Mouse (Mus musculus): ENCODE data around the gene Hs3st6. TPM values are rescaled to one million over a fixed set of nuclear protein-coding genes. Genes with fewer than 3 reads are reported as not detected.
"Not testable (repeated sequence)": the region's sequence is repeated elsewhere in the genome, so short reads cannot be mapped to it uniquely, and the experiment has no call there.

Hs3st6 gene
- total RNA-seq (2021) = not detected

GRCm38 (mm10) chr17:24752415-24753394, at the start of gene Hs3st6:
Gene Hs3st6, plus strand, starts transcription at chr17:24752988.
- DNase-seq = no peak

GRCm38 (mm10) chr17:24705821-24706220, 47.0 kb upstream of the Hs3st6 start:
- DNase-seq = no peak

DNA sequence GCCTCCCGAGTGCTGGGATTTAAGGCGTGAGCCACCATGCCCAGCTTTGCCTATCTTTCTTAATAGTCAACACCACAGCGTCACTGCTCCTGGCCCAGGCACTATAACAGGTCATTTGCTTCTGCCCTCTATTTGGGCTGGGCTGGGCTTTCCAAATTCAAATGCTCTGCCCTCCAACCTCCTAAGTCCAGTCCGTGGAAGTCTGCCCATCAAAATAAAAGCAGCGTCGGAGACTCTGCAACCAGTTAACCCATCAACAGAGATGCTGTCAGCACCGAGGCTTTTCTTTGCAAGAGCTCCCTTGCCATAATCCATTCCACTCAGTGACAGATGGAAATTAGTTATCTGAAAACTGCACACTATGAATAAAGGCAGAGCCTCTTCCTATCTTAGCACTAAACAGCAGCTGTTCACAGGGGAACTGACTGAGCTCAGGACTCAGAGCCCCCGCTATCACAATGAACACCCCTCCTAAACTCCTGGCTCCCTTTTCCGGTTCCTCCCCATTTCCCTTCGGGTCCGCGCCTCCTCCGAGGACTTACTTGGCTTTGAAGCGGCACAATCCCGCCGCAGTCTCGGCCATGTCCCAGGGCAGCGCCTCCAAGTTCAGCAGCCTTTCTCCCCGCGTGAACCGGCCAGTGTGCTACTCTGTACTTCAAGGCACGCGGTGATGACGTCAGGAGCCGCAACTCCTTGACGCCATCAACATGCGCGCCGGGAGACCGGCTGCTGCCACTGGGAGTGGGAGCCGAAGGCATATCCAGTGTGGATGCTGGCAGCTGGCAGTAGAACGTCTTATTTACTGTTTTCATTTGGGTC, 45.6 kb upstream of the Hs3st6 start, which contains the start of gene Tbl3:
Tbl3 (minus strand) TSS at position 679 of the 819 bp plus-strand sequence.
- DNase-seq = peak; percentile 93

DNA sequence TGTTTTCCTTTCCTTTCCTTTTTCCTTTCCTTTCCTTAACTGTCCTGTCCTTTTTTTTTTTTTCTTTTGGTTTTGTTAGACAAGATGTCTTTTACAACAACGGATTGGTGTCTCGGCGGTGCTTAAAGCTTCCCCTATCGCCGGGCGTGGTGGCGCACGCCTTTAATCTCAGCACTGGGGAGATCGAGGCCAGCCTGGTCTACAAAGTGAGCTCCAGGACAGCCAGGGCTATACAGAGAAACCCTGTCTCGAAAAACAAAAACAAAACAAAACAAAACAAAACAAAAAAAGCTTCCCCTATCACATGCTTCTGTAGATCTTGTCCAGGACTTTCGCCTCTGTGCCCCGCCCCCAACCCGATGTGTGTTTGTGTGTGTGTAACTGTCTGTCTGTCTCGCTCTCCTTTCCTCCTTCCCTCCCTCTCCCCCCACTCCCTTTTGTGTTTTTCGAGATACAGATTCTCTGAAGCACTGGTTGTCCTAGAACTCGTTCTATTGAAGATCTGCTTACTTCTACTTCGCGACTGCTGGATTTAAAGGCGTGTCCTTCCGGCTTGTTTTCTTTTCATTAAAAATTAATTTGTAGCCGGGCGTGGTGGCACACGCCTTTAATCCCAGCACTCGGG, 44.9 kb upstream of the Hs3st6 start:
- no peak for DNase-seq

DNA sequence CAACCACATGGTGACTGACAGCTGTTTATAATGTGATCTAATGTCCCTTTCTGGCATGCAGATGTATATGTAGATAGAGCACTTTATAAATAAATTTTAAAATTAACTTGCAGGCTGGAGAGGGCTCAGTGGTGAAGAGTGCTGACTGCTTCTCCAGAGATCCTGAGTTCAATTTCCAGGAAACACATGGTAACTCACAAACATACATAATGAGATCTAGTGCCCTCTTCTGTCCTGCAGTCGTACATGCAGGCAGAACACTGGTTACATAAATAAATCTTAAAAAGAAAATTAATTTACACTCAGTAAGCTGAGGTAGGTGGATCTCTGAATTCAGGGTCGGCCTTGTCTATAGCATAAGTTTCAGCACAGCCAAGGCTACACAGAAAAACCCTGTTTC, 44.1 kb upstream of the Hs3st6 start:
- DNase-seq = no peak

DNA sequence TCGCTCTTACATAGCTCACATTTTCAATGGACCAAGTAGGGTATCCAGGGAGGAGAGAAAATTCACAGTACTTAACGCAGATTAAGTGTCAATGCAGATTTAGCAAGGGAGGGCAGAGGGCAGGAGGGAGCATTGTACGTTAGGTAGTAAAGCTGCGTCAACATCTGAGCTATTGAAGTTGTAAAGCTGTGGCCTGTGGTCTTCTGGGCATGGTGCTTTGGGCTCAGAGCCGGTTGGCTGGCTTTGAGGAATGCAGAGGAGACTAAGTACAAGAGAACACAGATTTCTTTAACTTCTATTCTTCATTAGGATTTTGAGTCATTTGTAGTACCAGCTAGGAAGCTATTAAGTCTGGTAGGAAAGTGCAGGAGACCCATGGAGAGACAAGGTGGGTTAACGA, 37.2 kb upstream of the Hs3st6 start:
- no peak for DNase-seq

DNA sequence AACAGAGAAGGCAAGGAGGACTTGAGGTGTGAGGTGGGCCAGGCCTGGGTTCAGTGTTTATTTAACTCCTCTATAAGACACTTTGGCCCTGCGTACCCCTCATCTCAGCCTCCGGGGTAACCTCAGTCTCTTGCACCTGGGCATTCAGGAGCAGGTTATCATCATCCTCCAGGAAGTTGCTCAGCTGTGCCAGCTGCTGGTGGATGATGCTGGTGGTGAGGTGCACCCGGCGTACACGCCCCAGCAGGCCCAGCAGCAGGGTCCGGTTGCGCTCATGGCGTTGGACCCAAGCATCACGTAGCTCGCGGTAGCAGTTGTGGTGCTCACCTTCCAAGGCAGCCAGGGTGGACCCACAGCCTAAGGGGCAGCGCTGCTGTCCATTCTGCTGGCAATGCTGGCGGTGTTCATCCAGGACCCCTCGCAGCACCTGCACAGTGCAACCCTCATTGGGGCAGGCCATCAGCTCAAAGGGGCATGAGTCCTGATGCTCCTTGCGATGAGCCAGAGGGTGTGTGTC, 36.6 kb upstream of the Hs3st6 start:
- no peak for DNase-seq

- DNase-seq = no peak
These were observed 34.8 kb upstream of the Hs3st6 start, which contains the start of the genes Rnf151 and Rps2 for GRCm38 (mm10) chr17:24717943-24718342. Gene Rnf151, minus strand, starts transcription at chr17:24718063. Gene Rps2, plus strand, starts transcription at chr17:24718116.

DNA sequence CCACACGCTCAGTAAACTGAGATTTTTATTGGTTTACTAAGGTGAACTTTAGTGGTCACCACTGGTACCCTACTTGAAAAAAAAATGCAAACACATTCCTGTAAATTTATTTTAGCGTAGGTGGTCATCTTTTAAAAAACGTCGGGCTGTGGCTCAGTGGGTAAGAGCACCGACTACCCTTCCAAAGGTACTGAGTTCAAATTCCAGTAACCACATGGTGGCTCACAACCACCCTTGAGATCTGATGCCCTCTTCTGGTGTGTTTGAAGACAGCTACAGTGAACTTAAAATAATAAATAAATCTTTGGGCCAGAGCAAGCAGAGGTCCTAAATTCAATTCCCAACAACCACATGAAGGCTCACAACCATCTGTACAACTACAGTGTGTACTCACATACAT, 33.9 kb upstream of the Hs3st6 start:
- DNase-seq = not testable (repeated sequence)

DNA sequence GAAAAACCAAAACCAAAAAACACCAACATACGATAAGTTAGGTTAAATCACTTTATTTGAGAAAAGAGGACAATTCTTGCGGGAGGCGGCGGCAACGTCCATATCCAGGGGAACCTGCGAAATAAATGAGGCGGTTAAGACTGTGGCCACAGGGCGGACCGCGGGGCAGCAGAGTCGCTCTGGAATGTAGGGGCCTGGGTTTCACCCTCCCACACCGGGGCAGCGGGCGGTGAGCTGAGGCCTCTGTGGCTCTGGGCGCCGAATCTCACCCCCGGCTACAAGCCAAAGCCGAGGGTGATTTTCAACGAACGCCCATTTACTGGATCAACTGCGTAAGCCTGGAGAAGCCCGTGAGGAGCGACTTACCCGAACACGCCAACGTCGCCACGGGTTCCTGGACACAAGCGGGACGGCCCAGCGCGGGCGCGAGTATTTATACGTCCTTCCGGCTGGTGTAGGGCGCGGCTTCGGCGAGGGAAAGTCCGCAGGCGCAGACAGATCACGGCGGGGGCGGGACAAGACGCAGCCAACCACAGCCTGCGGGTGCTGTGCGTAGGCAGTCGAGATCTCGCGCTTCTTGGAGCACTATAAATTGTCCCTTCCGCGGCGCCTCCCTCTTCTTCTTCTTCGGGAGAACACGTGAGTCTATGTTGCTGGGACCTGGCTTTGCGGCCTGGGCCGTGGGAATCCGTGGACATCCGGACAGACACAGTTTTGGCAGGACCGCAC, 33.1 kb upstream of the Hs3st6 start:
- DNase-seq = peak; percentile 97 to 98

DNA sequence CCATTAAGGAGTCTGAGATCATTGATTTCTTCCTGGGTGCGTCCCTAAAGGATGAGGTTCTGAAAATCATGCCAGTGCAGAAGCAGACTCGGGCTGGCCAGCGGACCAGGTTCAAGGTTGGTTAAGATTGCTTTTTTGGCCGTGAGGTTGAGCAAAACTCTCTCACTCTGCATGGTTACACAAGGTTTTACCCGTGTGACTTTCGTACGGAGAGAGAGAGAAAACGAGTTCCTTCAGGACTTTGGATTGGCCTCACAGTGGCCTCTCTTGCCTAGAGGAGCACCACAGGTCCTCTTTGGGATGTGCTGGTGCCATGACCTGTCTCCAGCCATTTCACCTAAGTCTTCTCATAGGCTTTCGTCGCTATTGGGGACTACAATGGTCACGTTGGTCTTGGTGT, 32.2 kb upstream of the Hs3st6 start:
- not testable (repeated sequence) for DNase-seq

DNA sequence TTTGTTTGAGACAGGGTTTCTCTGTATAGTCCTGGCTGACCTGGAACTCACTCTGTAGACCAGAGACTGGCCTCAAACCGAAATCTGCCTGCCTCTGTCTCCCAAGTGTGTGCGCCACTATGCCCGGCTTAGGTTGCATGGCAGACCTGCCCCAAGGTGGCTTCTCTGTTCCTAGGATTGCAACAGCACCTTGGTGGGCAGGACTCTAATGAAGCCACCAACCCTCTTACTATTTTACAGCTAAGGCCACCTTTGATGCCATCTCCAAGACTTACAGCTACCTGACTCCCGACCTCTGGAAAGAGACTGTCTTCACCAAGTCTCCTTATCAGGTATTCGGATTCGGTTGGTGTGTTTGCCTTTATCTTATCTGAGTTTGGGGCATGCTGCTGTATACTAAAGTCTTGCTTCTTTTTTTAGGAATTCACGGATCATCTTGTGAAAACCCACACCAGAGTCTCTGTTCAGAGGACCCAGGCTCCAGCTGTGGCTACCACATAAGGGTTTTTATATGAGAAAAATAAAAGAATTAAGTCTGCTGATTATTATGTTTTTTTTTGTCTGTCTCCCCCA, 31.3 kb upstream of the Hs3st6 start:
- DNase-seq = not testable (repeated sequence)

DNA sequence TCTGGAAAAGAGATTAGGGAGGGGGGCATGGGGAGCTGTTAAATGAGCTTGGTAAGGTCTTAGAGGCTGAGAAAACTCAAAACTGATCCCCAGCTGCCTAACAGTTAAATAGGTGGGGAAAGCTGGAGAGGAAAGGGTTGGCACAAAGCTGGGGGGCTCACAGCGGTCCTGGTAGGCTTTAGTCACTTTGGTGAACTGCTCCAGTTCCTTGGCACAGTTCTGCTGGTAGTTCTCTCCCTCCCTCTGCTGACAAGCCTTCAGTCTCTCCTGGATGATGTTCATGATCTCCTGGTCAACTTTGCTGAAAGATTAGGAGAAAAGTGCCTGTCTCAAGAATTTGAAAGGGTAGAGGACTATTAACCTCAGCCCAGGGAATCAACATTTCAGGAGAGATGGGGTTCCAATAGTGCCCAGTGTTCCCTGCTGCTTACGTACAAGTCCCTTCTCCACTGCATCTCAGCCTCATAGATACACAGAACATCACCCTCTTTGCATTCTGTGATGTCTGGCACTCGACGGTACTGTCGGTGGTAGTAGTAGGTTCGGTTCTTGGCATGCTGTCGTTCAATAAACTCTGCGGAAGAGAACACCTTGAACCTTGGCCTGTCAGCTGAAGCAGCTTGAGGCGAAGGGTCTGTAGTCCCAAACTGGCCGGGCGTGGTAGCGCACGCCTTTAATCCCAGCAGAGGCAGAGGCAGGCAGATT, 30.4 kb upstream of the Hs3st6 start:
- DNase-seq = no peak

GRCm38 (mm10) chr17:24723122-24723880, 29.5 kb upstream of the Hs3st6 start:
- DNase-seq = no peak

- no peak for DNase-seq
These were observed 29.0 kb upstream of the Hs3st6 start for GRCm38 (mm10) chr17:24723881-24724180.

- DNase-seq = peak; percentile 91 to 95
These were observed 28.6 kb upstream of the Hs3st6 start, which contains the start of gene Ndufb10 for GRCm38 (mm10) chr17:24724184-24724583. Gene Ndufb10, minus strand, starts transcription at chr17:24724478.

DNA sequence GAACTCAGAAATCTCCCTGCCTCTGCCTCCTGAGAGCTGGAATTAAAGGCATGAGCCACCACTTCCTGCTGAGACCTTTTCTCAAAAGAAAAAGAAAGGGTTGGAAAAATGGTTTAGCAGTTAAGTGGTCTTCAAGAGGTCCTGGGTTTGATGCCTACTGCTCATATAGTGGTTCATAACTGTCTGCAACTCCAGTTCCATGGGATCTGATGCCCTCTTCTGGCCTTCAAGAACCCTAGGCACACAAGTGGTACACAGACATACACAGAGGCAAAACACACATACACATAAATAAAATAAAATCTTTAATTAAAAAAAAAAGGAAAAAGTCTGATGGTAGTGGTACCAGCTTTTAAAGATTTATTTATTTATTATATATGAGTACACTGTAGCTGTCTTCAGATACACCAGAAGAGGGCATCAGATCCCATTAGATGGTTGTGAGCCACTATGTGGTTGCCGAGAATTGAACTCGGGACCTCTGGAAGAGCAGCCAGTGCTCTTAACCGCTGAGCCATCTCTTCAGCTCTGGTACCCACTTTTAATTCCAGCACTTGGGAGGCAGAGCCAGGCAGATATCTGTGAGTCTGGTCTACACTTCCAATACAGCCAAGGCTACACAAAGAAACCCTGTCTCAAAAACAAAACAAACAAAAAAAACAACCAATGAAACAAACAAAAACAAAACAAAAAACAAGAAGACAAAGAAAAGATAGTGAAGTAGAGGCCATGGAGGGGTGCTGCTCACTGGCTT, 27.0 kb upstream of the Hs3st6 start:
- DNase-seq = no peak

GRCm38 (mm10) chr17:24727618-24728017, 25.2 kb upstream of the Hs3st6 start, which contains the start of gene Rpl3l:
Gene Rpl3l, plus strand, starts transcription at chr17:24727820.
- no peak for DNase-seq

GRCm38 (mm10) chr17:24728184-24728583, 24.6 kb upstream of the Hs3st6 start:
- DNase-seq = no peak
